Mouse (Mus musculus): ENCODE results near the gene Arhgdib. TPM values are rescaled to one million over a fixed set of nuclear protein-coding genes. Genes with fewer than 3 reads are reported as not detected.
A peak's percentile ranks its signal among the peaks of the same experiment; 100 is the strongest.

Arhgdib gene
- total and polyA plus RNA-seq, 3 experiments = 24.0 to 41.7 (median 30.4) TPM

DNA sequence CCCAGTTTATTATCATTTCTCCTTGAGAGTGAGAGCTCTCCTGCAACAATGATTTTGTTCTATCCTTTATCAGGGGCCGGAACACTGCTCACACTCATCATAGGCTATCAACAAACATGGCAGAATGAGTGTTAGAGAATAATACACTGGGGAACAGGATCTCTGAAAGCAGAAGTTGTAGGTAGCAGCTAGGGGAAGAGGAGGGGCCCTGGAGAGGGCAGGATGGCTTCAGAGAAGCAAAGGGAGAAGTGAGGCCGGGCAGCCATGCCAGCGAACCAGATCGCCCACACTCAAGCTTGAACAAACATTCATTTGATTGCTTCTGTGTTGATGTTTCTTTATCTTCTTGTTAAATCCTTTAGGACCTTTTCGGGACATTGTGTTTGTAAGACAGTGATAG lies 4.5 kb upstream of the Arhgdib start:
- intact Hi-C loops (cut with DNase I) = no loop called here
- Histone ChIP-seq H3K4me3 (no peak overlapping the region), H3K36me3 (ENCODE audit: control insufficient read depth, insufficient read depth, low read length) (no peaks in the 10 kb centered on the region)

DNA sequence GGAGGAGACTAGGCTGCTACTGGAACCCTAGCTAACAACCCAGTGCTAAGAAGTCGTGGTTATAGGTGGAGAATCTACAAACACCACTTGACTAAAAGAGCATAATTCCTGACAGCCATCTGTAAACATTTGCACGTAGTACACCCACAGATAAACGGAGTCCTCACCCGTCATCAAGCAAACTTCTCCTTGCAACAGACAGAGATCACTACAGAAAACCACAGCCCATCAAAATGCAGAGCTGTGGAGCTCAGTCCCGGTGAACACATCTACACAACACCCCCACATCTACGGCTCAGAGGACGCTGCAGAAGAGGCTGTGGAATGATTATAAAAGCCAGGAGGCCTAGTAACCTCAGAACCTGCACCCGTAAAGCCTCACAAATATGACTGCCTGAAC lies 2.8 kb upstream of the Arhgdib start:
- no peak overlapping the region for H3K9ac ChIP-seq (ENCODE audit: low read depth, low read length)
- TF ChIP-seq CTCF (IDR thresholded peaks at IDR 0.05) (no peak), POLR2A (IDR thresholded peaks at IDR 0.05; ENCODE audit: insufficient read depth, low read depth, low read length) (no peak), EP300 (IDR thresholded peaks at IDR 0.05; ENCODE audit: insufficient read depth, low read depth, low read length) (no peak)
- H3K4me3 ChIP-seq = no peak overlapping the region
- no peak overlapping the region for H3K27ac ChIP-seq
- WGBS = 87% methylated on average over 8 of the region's 8 CpGs
- peaks cover 8% of the 10 kb centered on the region for H3K4me1 ChIP-seq (ENCODE audit: control insufficient read depth, insufficient read depth, low read length)
- no peaks in the 10 kb centered on the region for H3K36me3 ChIP-seq (ENCODE audit: control insufficient read depth, insufficient read depth, low read length)
- H3K79me2 ChIP-seq (replicated peaks; ENCODE audit: control insufficient read depth, insufficient read depth, low read length) = no peaks in the 10 kb centered on the region
- no peaks in the 10 kb centered on the region for H3K27me3 ChIP-seq (ENCODE audit: control insufficient read depth, insufficient read depth, low read length)
- intact Hi-C loops (cut with DNase I) = no loop called here
- DNase-seq = no peak

More for the DNA sequence above, 4.5 kb upstream of the Arhgdib start:
- Histone ChIP-seq H3K27me3 (ENCODE audit: control insufficient read depth, insufficient read depth, low read length) (no peaks in the 10 kb centered on the region), H3K79me2 (replicated peaks; ENCODE audit: control insufficient read depth, insufficient read depth, low read length) (no peaks in the 10 kb centered on the region), H3K4me1 (ENCODE audit: control insufficient read depth, insufficient read depth, low read length) (peaks cover 2% of the 10 kb centered on the region), H3K9ac (ENCODE audit: low read depth, low read length) (no peak overlapping the region), H3K27ac (no peak overlapping the region)
- DNase-seq = peak in 1 of 2 experiments; percentile 35
- TF ChIP-seq EP300 (IDR thresholded peaks at IDR 0.05; ENCODE audit: insufficient read depth, low read depth, low read length) (no peak), CTCF (IDR thresholded peaks at IDR 0.05) (no peak), POLR2A (IDR thresholded peaks at IDR 0.05; ENCODE audit: insufficient read depth, low read depth, low read length) (no peak)
- WGBS = 68% methylated on average over 5 of the region's 5 CpGs

DNA sequence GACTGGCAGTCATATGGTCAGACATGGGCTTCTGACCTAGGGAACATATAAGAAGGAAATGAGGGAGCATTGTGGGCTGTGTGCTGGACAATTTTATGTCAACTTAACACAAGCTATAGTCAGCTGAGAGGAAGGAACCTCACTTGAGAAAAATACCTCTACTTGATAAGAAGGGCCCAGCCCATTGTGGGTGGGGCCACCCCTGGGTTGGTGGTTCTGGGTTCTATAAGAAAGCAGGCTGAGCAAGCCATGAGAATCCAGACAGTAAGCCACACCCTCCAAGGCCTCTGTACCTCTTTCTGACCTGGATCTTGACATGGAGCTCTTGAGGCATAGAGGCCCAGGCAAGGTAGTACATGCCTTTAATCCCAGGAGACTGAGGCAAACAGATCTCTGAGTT lies 1.7 kb upstream of the Arhgdib start:
- TF ChIP-seq EP300 (IDR thresholded peaks at IDR 0.05; ENCODE audit: insufficient read depth, low read depth, low read length) (no peak), POLR2A (IDR thresholded peaks at IDR 0.05; ENCODE audit: insufficient read depth, low read depth, low read length) (no peak), CTCF (IDR thresholded peaks at IDR 0.05) (no peak)
- intact Hi-C loops (cut with DNase I) = no loop called here
- H3K36me3 ChIP-seq (ENCODE audit: control insufficient read depth, insufficient read depth, low read length) = no peaks in the 10 kb centered on the region

DNA sequence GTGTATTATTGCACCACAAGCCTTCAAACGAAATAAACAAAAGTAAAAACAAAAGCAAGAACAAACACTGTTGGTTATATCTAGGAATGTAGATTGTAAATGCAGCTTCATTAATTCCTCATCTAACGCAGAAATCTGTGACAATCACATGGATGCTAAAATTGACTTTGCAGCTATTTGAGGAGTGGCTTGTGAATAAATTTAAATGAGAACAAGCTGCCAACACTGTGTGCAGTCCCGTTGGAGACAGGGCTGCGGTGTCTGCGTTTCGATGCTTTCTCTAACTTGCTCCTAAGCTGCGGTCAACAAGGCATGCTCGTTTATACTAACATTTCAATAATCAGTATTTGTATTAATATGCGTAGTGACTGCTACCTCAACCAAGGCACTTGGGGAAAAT lies 581 bp upstream of the Arhgdib start:
- no peak for DNase-seq
- intact Hi-C loops (cut with DNase I) = no loop called here
- H3K9ac ChIP-seq (ENCODE audit: low read depth, low read length) = no peak overlapping the region
- no peaks in the 10 kb centered on the region; the same call in 1 of the 2 replicates for H3K36me3 ChIP-seq (ENCODE audit: control insufficient read depth, insufficient read depth, low read length)
- H3K27me3 ChIP-seq (ENCODE audit: control insufficient read depth, insufficient read depth, low read length) = no peaks in the 10 kb centered on the region
- H3K4me1 ChIP-seq (ENCODE audit: control insufficient read depth, insufficient read depth, low read length) = peaks cover 10% of the 10 kb centered on the region
- no peak for TF ChIP-seq EP300 (IDR thresholded peaks at IDR 0.05; ENCODE audit: insufficient read depth, low read depth, low read length)
- H3K79me2 ChIP-seq (replicated peaks; ENCODE audit: control insufficient read depth, insufficient read depth, low read length) = no peaks in the 10 kb centered on the region
- 70% methylated on average over 9 of the region's 9 CpGs for WGBS
- no peak overlapping the region for H3K4me3 ChIP-seq
- no peak overlapping the region; the same call in 1 of the 2 replicates for H3K27ac ChIP-seq

More for the DNA sequence above, 1.7 kb upstream of the Arhgdib start:
- Histone ChIP-seq H3K79me2 (replicated peaks; ENCODE audit: control insufficient read depth, insufficient read depth, low read length) (no peaks in the 10 kb centered on the region), H3K27me3 (ENCODE audit: control insufficient read depth, insufficient read depth, low read length) (no peaks in the 10 kb centered on the region), H3K27ac (no peak overlapping the region), H3K4me1 (ENCODE audit: control insufficient read depth, insufficient read depth, low read length) (peaks cover 8% of the 10 kb centered on the region), H3K9ac (ENCODE audit: low read depth, low read length) (no peak overlapping the region), H3K4me3 (no peak overlapping the region)
- DNase-seq = no peak

DNA sequence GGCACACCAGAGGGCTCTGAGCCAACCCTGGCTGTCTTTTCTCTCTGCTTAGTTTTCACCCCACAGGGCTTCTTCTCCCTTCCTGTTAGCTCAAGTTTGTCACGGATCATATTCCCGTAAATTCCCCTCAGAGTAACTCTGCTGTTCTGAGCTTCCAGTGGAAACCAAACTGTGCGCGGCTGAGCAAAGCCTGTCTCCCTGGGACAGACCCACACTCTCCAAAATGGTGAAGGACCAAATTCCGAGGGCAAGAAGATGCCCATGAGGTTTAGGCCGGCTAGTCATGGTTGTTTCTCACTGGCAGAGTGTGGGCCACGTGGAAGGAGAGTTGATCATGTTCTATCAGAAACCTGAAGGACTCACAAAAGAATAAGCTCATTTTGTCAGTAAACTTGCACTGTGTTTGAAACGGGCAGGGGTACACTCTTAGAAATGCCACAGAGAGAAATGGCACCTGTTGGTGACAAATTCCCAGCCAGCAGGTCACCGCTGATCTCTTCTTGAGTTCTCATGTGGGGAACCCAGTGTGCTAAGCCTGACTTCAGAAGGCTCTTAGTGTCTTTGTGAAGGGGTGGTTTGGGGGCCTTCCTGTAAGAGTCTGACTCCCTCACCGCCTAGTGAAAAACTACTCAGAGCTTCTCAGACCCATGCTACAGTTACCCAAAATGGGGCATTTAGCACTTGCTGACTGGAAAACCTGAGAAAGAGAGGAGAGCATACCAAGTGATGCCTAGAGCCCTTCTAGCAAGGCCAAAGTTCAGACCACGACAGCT lies 1.3 kb downstream of the Arhgdib start:
- DNase-seq = peak; percentile 45 to 48
- intact Hi-C loops (cut with DNase I) = no loop called here

More for the DNA sequence above, 1.3 kb downstream of the Arhgdib start:
- H3K4me1 ChIP-seq (ENCODE audit: control insufficient read depth, insufficient read depth, low read length) = peaks cover 10% of the 10 kb centered on the region
- H3K79me2 ChIP-seq (replicated peaks; ENCODE audit: control insufficient read depth, insufficient read depth, low read length) = no peaks in the 10 kb centered on the region
- peak overlapping the region; percentile 85 for H3K27ac ChIP-seq
- WGBS = 64% methylated on average over 11 of the region's 11 CpGs
- TF ChIP-seq CTCF (IDR thresholded peaks at IDR 0.05) (no peak), POLR2A (IDR thresholded peaks at IDR 0.05; ENCODE audit: insufficient read depth, low read depth, low read length) (no peak), EP300 (IDR thresholded peaks at IDR 0.05; ENCODE audit: insufficient read depth, low read depth, low read length) (no peak)
- H3K4me3 ChIP-seq = peak overlapping the region; percentile 28; the same call in 1 of the 2 replicates
- H3K9ac ChIP-seq (ENCODE audit: low read depth, low read length) = peak overlapping the region; percentile 62
- no peaks in the 10 kb centered on the region; the same call in 1 of the 2 replicates for H3K36me3 ChIP-seq (ENCODE audit: control insufficient read depth, insufficient read depth, low read length)
- H3K27me3 ChIP-seq (ENCODE audit: control insufficient read depth, insufficient read depth, low read length) = no peaks in the 10 kb centered on the region

Measured in heart, adult 2 months (tissue).